In the genomic region with DNA sequence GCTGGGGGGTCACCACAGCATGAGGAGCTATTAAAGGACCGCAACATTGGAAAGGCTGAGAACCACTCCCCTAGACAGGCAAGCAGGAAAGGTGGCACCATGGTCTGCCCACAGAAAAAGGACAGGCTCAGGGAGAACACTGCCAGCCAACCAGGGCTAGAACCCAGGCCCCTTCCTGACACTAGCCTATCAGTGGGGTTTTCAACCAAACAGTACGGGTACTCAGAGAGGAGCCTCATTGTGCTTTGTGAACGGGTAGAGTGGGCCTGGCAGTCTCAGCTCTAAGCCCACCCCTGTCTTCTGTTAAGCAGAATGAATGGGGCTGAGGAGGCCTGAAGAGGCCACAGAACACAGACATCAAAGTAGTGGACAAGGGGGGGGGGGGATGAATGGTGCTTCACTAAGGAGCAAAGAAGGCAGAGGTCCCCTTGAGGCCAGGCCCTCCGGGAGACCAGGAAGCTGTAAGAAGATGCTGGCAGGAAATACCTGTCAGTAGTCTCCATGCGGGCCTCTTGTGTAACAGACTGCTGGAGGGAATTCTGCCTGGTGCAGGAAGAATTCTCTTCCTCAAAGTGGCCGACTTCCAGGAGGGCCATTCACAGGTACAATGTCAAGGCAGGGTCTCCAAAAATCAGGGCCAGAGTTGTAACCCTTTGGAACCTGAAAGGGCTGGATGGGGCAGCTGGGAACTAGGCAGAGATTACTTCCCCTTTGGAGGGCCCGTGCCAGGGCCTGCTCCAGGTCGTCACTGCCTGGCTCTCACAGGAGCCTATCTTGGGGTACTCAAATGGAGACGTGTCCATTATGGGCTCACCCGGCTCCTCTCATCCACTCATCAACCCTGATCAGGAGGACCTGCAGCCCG, we compare ENCODE assay signal across 8 mouse cellular contexts. TPM values are rescaled to one million over a fixed set of nuclear protein-coding genes. Genes with fewer than 3 reads are reported as not detected.
A peak's percentile ranks its signal among the peaks of the same experiment; 100 is the strongest.
DNase-seq lines count a peak whose midpoint lies in the region; ATAC-seq lines count a peak whose summit lies in the region.

Gene Trabd, plus strand, starts transcription at position 512 of the 865 bp plus-strand sequence.

- DNase-seq in left cerebral cortex, adult 18-20 months (ENCODE audit: low spot score in 2 of 2): no peak
- DNase-seq in left cerebral cortex, adult 11 months (ENCODE audit: low spot score): no peak
- no peak for DNase-seq in adrenal gland, postnatal 14 days
- no peak for DNase-seq in gastrocnemius, adult 8-10 months (ENCODE audit: low spot score in 2 of 2)
- DNase-seq in hindbrain, embryonic 14.5 days (ENCODE audit: low spot score): no peak
- DNase-seq in skeletal muscle tissue, adult 2 months (ENCODE audit: low read depth, low spot score): peak; percentile 19
- no peak for DNase-seq in cerebellum, postnatal 4 days (ENCODE audit: low spot score in 2 of 2)

- peak within 1 kb of the TSS; percentile 92 for H3K4me2 ChIP-seq in hindbrain, embryonic 14.5 days (replicated peaks)
- H3K4me2 ChIP-seq in limb, embryonic 15.5 days: peak within 1 kb of the TSS; percentile 88

- peak within 1 kb of the TSS; percentile 93 for H3K9ac ChIP-seq in hindbrain, embryonic 14.5 days
- peak within 1 kb of the TSS; percentile 85 for H3K9ac ChIP-seq in limb, embryonic 15.5 days

- H3K4me1 ChIP-seq in hindbrain, embryonic 14.5 days (replicated peaks; ENCODE audit: control insufficient read depth, insufficient read depth, low read length): peaks cover 35% of the 10 kb centered on the region
- H3K4me1 ChIP-seq in limb, embryonic 15.5 days: peaks cover 41% of the 10 kb centered on the region

- H3K27ac ChIP-seq in hindbrain, embryonic 14.5 days: peak within 1 kb of the TSS; percentile 90
- H3K27ac ChIP-seq in limb, embryonic 15.5 days: peak within 1 kb of the TSS; percentile 88

- ATAC-seq in hindbrain, embryonic 14.5 days (ENCODE audit: low FRiP score): no peak
- ATAC-seq in limb, embryonic 15.5 days (ENCODE audit: insufficient number of reproducible peaks, low FRiP score, low TSS enrichment, low read depth): no peak

- no peaks in the 10 kb centered on the region for H3K27me3 ChIP-seq in hindbrain, embryonic 14.5 days (ENCODE audit: control insufficient read depth, insufficient read depth, low read length)
- peaks cover 1% of the 10 kb centered on the region for H3K27me3 ChIP-seq in limb, embryonic 15.5 days

- H3K9me3 ChIP-seq in hindbrain, embryonic 14.5 days (ENCODE audit: control insufficient read depth, low read length): no peaks in the 10 kb centered on the region
- no peaks in the 10 kb centered on the region for H3K9me3 ChIP-seq in limb, embryonic 15.5 days

- H3K36me3 ChIP-seq in hindbrain, embryonic 14.5 days (replicated peaks; ENCODE audit: control insufficient read depth, insufficient read depth): peaks cover 11% of the 10 kb centered on the region
- H3K36me3 ChIP-seq in limb, embryonic 15.5 days: peaks cover 3% of the 10 kb centered on the region; the same call in 1 of the 2 replicates

- WGBS in hindbrain, embryonic 14.5 days: 22% methylated on average over 11 of the region's 11 CpGs
- WGBS in limb, embryonic 15.5 days: 18% methylated on average over 11 of the region's 11 CpGs

- H3K4me3 ChIP-seq in hindbrain, embryonic 14.5 days (replicated peaks; ENCODE audit: low read length): peak within 1 kb of the TSS; percentile 91
- H3K4me3 ChIP-seq in limb, embryonic 15.5 days: peak within 1 kb of the TSS; percentile 82

RNA-seq across cellular contexts. Expression of gene Trabd, which starts in this region (rescaled TPM):
- 10 to 100 TPM; 20.8 to 20.9 TPM for total RNA-seq in left cerebral cortex, adult 18-20 months (2021)
- 38.2 and 47.1 TPM in 2 replicates for total RNA-seq in adrenal gland, postnatal 14 days (2021)
- total RNA-seq in gastrocnemius, adult 8-10 months (2022): 10 to 100 TPM; 31.9 to 40.9 (median 33.1) TPM
- 34.2 and 41.0 TPM in 2 replicates for polyA plus RNA-seq in hindbrain, embryonic 14.5 days (2014; fragmentation: Nextera tagmentation; extraction: Ambion mirVana)
- polyA plus RNA-seq in limb, embryonic 15.5 days (2015; fragmentation: Nextera tagmentation; extraction: Ambion mirVana): 56.6 and 56.9 TPM in 2 replicates
